Mouse (Mus musculus): ENCODE measurements around the gene Borcs6.

DNA sequence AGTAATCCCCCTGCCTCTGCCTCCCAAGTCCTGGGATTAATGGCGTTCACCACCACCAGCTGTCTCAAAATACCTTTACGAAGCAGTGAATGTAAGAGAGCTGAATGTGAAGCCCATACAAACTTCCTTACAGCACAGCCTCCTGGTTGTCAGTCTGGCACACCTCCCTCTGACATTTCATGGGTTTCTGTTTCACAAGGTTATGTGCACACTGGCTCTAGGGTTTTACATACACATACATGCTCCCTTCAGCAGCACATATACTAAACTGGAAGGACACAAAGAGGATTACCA is 15.2 kb downstream of the Borcs6 start:
- no peak for TF ChIP-seq CTCF (IDR thresholded peaks at IDR 0.05; ENCODE audit: insufficient read depth, low read depth, low read length)
- no peak for TF ChIP-seq POLR2A (IDR thresholded peaks at IDR 0.05; ENCODE audit: insufficient read depth, low read depth, low read length)

Measured in olfactory bulb, adult 2 months (tissue).